Mouse (Mus musculus): ENCODE data around the gene Gm20388.

The Gm20388 gene

GRCm38 (mm10) chr8:121180474-121181284, 1270.0 kb downstream of the Gm20388 start:
- DNase-seq (ENCODE audit: low read depth, low spot score), result no peak

- DNase-seq (ENCODE audit: low read depth, low spot score), result no peak
These were observed 1270.7 kb downstream of the Gm20388 start for GRCm38 (mm10) chr8:121181285-121181884.

- no peak for DNase-seq (ENCODE audit: low read depth, low spot score)
These were observed 1277.1 kb downstream of the Gm20388 start for GRCm38 (mm10) chr8:121187491-121188364.

GRCm38 (mm10) chr8:121188994-121189393, 1278.4 kb downstream of the Gm20388 start:
- no peak for DNase-seq (ENCODE audit: low read depth, low spot score)

- DNase-seq (ENCODE audit: low read depth, low spot score), result no peak
These were observed 1281.8 kb downstream of the Gm20388 start for GRCm38 (mm10) chr8:121192451-121192850.

- no peak for DNase-seq (ENCODE audit: low read depth, low spot score)
These were observed 1285.3 kb downstream of the Gm20388 start for GRCm38 (mm10) chr8:121195970-121196369.

- DNase-seq (ENCODE audit: low read depth, low spot score), result no peak
These were observed 1286.4 kb downstream of the Gm20388 start for GRCm38 (mm10) chr8:121196726-121197668.

GRCm38 (mm10) chr8:121200069-121200468, 1289.4 kb downstream of the Gm20388 start:
- no peak for DNase-seq (ENCODE audit: low read depth, low spot score)

GRCm38 (mm10) chr8:121200979-121201378, 1290.3 kb downstream of the Gm20388 start:
- DNase-seq (ENCODE audit: low read depth, low spot score), result no peak

- no peak for DNase-seq (ENCODE audit: low read depth, low spot score)
These were observed 1291.0 kb downstream of the Gm20388 start for GRCm38 (mm10) chr8:121201651-121202050.

- no peak for DNase-seq (ENCODE audit: low read depth, low spot score)
These were observed 1293.2 kb downstream of the Gm20388 start for GRCm38 (mm10) chr8:121203612-121204376.

GRCm38 (mm10) chr8:121207171-121207570, 1296.5 kb downstream of the Gm20388 start:
- no peak for DNase-seq (ENCODE audit: low read depth, low spot score)

GRCm38 (mm10) chr8:121210627-121211026, 1300.0 kb downstream of the Gm20388 start:
- DNase-seq (ENCODE audit: low read depth, low spot score), result no peak

GRCm38 (mm10) chr8:121213236-121213635, 1302.6 kb downstream of the Gm20388 start:
- no peak for DNase-seq (ENCODE audit: low read depth, low spot score)

GRCm38 (mm10) chr8:121213651-121214050, 1303.0 kb downstream of the Gm20388 start:
- no peak for DNase-seq (ENCODE audit: low read depth, low spot score)

- DNase-seq (ENCODE audit: low read depth, low spot score), result no peak
These were observed 1304.3 kb downstream of the Gm20388 start for GRCm38 (mm10) chr8:121214975-121215374.

- DNase-seq (ENCODE audit: low read depth, low spot score), result no peak
These were observed 1305.9 kb downstream of the Gm20388 start for GRCm38 (mm10) chr8:121216441-121216949.

- DNase-seq (ENCODE audit: low read depth, low spot score), result no peak
These were observed 1307.8 kb downstream of the Gm20388 start for GRCm38 (mm10) chr8:121218486-121218885.

GRCm38 (mm10) chr8:121220103-121220899, 1309.7 kb downstream of the Gm20388 start:
- DNase-seq (ENCODE audit: low read depth, low spot score), result no peak

Data from retina, adult 2 months (tissue).